Comparison of ENCODE assay signal across 27 mouse cellular contexts in the genomic region with DNA sequence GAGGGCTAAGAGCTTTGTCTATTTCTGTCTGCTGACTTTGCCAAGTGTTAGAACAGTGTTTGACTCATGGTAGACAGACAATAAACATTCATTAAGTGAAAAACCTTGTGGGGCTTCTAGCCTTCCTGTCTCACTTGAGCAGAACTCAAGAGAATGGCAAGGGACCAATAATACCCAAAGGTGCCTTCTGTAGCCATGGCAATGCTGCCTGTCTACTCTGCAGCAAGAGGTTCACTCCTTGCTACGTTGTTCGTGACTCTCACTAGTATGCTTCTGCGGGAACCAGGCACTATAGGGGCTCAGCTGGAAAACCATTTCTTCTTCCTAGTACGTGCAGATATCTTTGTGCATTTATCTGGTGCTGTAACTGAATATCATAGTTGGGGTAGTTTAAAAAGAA.
DNase-seq lines count a peak whose midpoint lies in the region; ATAC-seq and TF ChIP-seq lines count a peak whose summit lies in the region.
"Had no signal": no experiment of that assay in that cellular context is flagged by ENCODE, and none has a peak within 500 bp of the region (broad histone marks: within the 10 kb centered on the region; RNA-seq: fewer than 3 reads in every experiment).

No protein-coding gene starts in this region.

- peak; percentile 7 for DNase-seq in hindbrain, postnatal 0 days (ENCODE audit: low spot score)
- DNase-seq in 3T3-L1 (ENCODE audit: low read depth, low spot score): peak; percentile 20
- peak; percentile 6 for DNase-seq in adipocyte (ENCODE audit: low spot score)
- no peak for DNase-seq in thymus, postnatal 0 days (ENCODE audit: low spot score)
- DNase-seq: adrenal gland, postnatal 10 days; adrenal gland, postnatal 25 days; B cell, adult 2 months; cerebellum, adult 11 months; cerebellum, adult 18-20 months; cerebellum, adult 8-10 months; cerebellum, adult 9-11 months; cerebellum, postnatal 14 days; cerebellum, postnatal 36 days; embryo, embryonic 11 days had no signal

- H3K36me3 ChIP-seq in hindbrain, postnatal 0 days (ENCODE audit: insufficient read depth, low read length): no peaks in the 10 kb centered on the region
- H3K36me3 ChIP-seq in hindbrain, embryonic 16.5 days (ENCODE audit: control insufficient read depth, insufficient read depth, low read length): no peaks in the 10 kb centered on the region
- H3K36me3 ChIP-seq: embryonic facial prominence, embryonic 12.5 days; forebrain, embryonic 10.5 days; forebrain, embryonic 12.5 days; G1E had no signal

- no peak overlapping the region for H3K9ac ChIP-seq in hindbrain, postnatal 0 days (replicated peaks; ENCODE audit: low read length)
- H3K9ac ChIP-seq in hindbrain, embryonic 16.5 days (ENCODE audit: low read depth, low read length): no peak overlapping the region
- H3K9ac ChIP-seq: embryonic facial prominence, embryonic 12.5 days; embryonic facial prominence, embryonic 15.5 days; forebrain, embryonic 12.5 days had no signal

- no peak for TF ChIP-seq CTCF in hindbrain, postnatal 0 days (IDR thresholded peaks at IDR 0.05; ENCODE audit: low read depth)

- no peaks in the 10 kb centered on the region for H3K4me1 ChIP-seq in hindbrain, postnatal 0 days (ENCODE audit: insufficient read depth, low read length)
- H3K4me1 ChIP-seq in hindbrain, embryonic 16.5 days (ENCODE audit: control insufficient read depth, insufficient read depth, low read depth, low read length): no peaks in the 10 kb centered on the region
- H3K4me1 ChIP-seq: forebrain, embryonic 12.5 days had no signal

- H3K27me3 ChIP-seq in hindbrain, postnatal 0 days (ENCODE audit: insufficient read depth, low read length): no peaks in the 10 kb centered on the region
- H3K27me3 ChIP-seq in hindbrain, embryonic 16.5 days (replicated peaks; ENCODE audit: control insufficient read depth, insufficient read depth, low read length): no peaks in the 10 kb centered on the region; the same call in 1 of the 2 replicates
- H3K27me3 ChIP-seq: CH12.LX; embryonic facial prominence, embryonic 12.5 days; embryonic facial prominence, embryonic 15.5 days; forebrain, embryonic 12.5 days; Patski had no signal

- H3K4me3 ChIP-seq in hindbrain, postnatal 0 days (ENCODE audit: low read length): no peak overlapping the region
- no peak overlapping the region for H3K4me3 ChIP-seq in hindbrain, embryonic 16.5 days (ENCODE audit: low read length)
- H3K4me3 ChIP-seq: embryonic facial prominence, embryonic 12.5 days; embryonic facial prominence, embryonic 15.5 days; erythroblast, embryonic 14.5 days; forebrain, embryonic 10.5 days; forebrain, embryonic 12.5 days had no signal

- H3K9me3 ChIP-seq in hindbrain, postnatal 0 days (ENCODE audit: low read length): no peaks in the 10 kb centered on the region
- no peaks in the 10 kb centered on the region for H3K9me3 ChIP-seq in hindbrain, embryonic 16.5 days (ENCODE audit: control insufficient read depth, low read length)
- H3K9me3 ChIP-seq: embryonic facial prominence, embryonic 12.5 days; embryonic facial prominence, embryonic 15.5 days; forebrain, embryonic 10.5 days; forebrain, embryonic 12.5 days had no signal

- WGBS in hindbrain, postnatal 0 days: 76% methylated on average over 4 of the region's 4 CpGs
- WGBS in hindbrain, embryonic 16.5 days: 79% methylated on average over 4 of the region's 4 CpGs

- H3K27ac ChIP-seq in hindbrain, postnatal 0 days: no peak overlapping the region
- H3K27ac ChIP-seq in hindbrain, embryonic 16.5 days (ENCODE audit: low read depth, low read length): no peak overlapping the region
- H3K27ac ChIP-seq: embryonic facial prominence, embryonic 12.5 days; embryonic facial prominence, embryonic 15.5 days; forebrain, embryonic 10.5 days; forebrain, embryonic 12.5 days had no signal

- H3K4me2 ChIP-seq in hindbrain, postnatal 0 days (ENCODE audit: low read depth, low read length): no peak overlapping the region
- H3K4me2 ChIP-seq in hindbrain, embryonic 16.5 days (ENCODE audit: low read length): no peak overlapping the region
- H3K4me2 ChIP-seq: embryonic facial prominence, embryonic 12.5 days; embryonic facial prominence, embryonic 15.5 days; forebrain, embryonic 12.5 days had no signal

- peak; percentile 55; the same call in 1 of the 2 replicates for ATAC-seq in hindbrain, postnatal 0 days
- ATAC-seq in hindbrain, embryonic 16.5 days: no peak
- ATAC-seq: activated CD4-positive, CD25-positive, alpha-beta regulatory T cell, adult 4 months; CD4-positive, CD25-positive, alpha-beta regulatory T cell, adult 4 months; forebrain, embryonic 14.5 days; forebrain, embryonic 16.5 days had no signal
